Mouse (Mus musculus): ENCODE measurements around the gene Msx2. TPM values are rescaled to one million over a fixed set of nuclear protein-coding genes. Genes with fewer than 3 reads are reported as not detected.

The Msx2 gene
- 31.2 and 41.2 TPM in 2 replicates for polyA plus RNA-seq (2014; fragmentation: Nextera tagmentation; extraction: Ambion mirVana)

- peak within 1 kb of the TSS; percentile 86 for H3K4me2 ChIP-seq (ENCODE audit: low read depth, low read length)
- H3K9me3 ChIP-seq (replicated peaks; ENCODE audit: control insufficient read depth, low read length): no peaks in the 10 kb centered on the region
- H3K9ac ChIP-seq (replicated peaks; ENCODE audit: low read length): peak within 1 kb of the TSS; percentile 80
- no peaks in the 10 kb centered on the region for H3K4me1 ChIP-seq (ENCODE audit: control insufficient read depth, insufficient read depth, low read length)
- WGBS: 0% methylated on average over 38 of the region's 38 CpGs
- no peaks in the 10 kb centered on the region for H3K36me3 ChIP-seq (replicated peaks; ENCODE audit: control insufficient read depth, insufficient read depth, low read depth, low read length)
- H3K4me3 ChIP-seq (ENCODE audit: low read depth, low read length): peak within 1 kb of the TSS; percentile 69
- H3K27me3 ChIP-seq (ENCODE audit: control insufficient read depth, insufficient read depth, low read length): peaks cover 26% of the 10 kb centered on the region
- H3K27ac ChIP-seq (replicated peaks; ENCODE audit: low read depth, low read length): peak within 1 kb of the TSS; percentile 60
- ATAC-seq (replicated peaks; ENCODE audit: insufficient number of reproducible peaks, low FRiP score, low TSS enrichment, low read depth): peak; percentile 80
- DNase-seq (ENCODE audit: low spot score): peak; percentile 91
Observed at GRCm38 (mm10) chr13:53472614-53473124, at the start of gene Msx2. Msx2 (minus strand) TSS chr13:53473074.

GRCm38 (mm10) chr13:53521468-53521867, 48.6 kb upstream of the Msx2 start:
- Histone ChIP-seq H3K27ac (replicated peaks; ENCODE audit: low read depth, low read length) (no peak overlapping the region), H3K4me2 (ENCODE audit: low read depth, low read length) (no peak overlapping the region), H3K36me3 (replicated peaks; ENCODE audit: control insufficient read depth, insufficient read depth, low read depth, low read length) (no peaks in the 10 kb centered on the region), H3K27me3 (ENCODE audit: control insufficient read depth, insufficient read depth, low read length) (no peaks in the 10 kb centered on the region), H3K9ac (replicated peaks; ENCODE audit: low read length) (no peak overlapping the region), H3K4me3 (ENCODE audit: low read depth, low read length) (no peak overlapping the region), H3K4me1 (ENCODE audit: control insufficient read depth, insufficient read depth, low read length) (no peaks in the 10 kb centered on the region), H3K9me3 (replicated peaks; ENCODE audit: control insufficient read depth, low read length) (no peaks in the 10 kb centered on the region)
- no peak for ATAC-seq (replicated peaks; ENCODE audit: insufficient number of reproducible peaks, low FRiP score, low TSS enrichment, low read depth)
- 69% methylated on average over 3 of the region's 3 CpGs for WGBS
- DNase-seq (ENCODE audit: low spot score): no peak

GRCm38 (mm10) chr13:53520343-53520937, 47.6 kb upstream of the Msx2 start:
- ATAC-seq (replicated peaks; ENCODE audit: insufficient number of reproducible peaks, low FRiP score, low TSS enrichment, low read depth): no peak
- Histone ChIP-seq H3K9me3 (replicated peaks; ENCODE audit: control insufficient read depth, low read length) (no peaks in the 10 kb centered on the region), H3K27me3 (ENCODE audit: control insufficient read depth, insufficient read depth, low read length) (no peaks in the 10 kb centered on the region), H3K4me2 (ENCODE audit: low read depth, low read length) (no peak overlapping the region), H3K9ac (replicated peaks; ENCODE audit: low read length) (no peak overlapping the region), H3K27ac (replicated peaks; ENCODE audit: low read depth, low read length) (no peak overlapping the region), H3K4me1 (ENCODE audit: control insufficient read depth, insufficient read depth, low read length) (no peaks in the 10 kb centered on the region), H3K36me3 (replicated peaks; ENCODE audit: control insufficient read depth, insufficient read depth, low read depth, low read length) (no peaks in the 10 kb centered on the region), H3K4me3 (ENCODE audit: low read depth, low read length) (no peak overlapping the region)
- DNase-seq (ENCODE audit: low spot score): peak; percentile 45
- WGBS: 31% methylated on average over 12 of the region's 12 CpGs

- Histone ChIP-seq H3K36me3 (replicated peaks; ENCODE audit: control insufficient read depth, insufficient read depth, low read depth, low read length) (no peaks in the 10 kb centered on the region), H3K9ac (replicated peaks; ENCODE audit: low read length) (no peak overlapping the region), H3K4me2 (ENCODE audit: low read depth, low read length) (no peak overlapping the region), H3K9me3 (replicated peaks; ENCODE audit: control insufficient read depth, low read length) (no peaks in the 10 kb centered on the region), H3K4me3 (ENCODE audit: low read depth, low read length) (no peak overlapping the region), H3K4me1 (ENCODE audit: control insufficient read depth, insufficient read depth, low read length) (no peaks in the 10 kb centered on the region), H3K27ac (replicated peaks; ENCODE audit: low read depth, low read length) (no peak overlapping the region), H3K27me3 (ENCODE audit: control insufficient read depth, insufficient read depth, low read length) (no peaks in the 10 kb centered on the region)
- 51% methylated on average over 8 of the region's 8 CpGs for WGBS
- DNase-seq (ENCODE audit: low spot score): peak; percentile 44
- ATAC-seq (replicated peaks; ENCODE audit: insufficient number of reproducible peaks, low FRiP score, low TSS enrichment, low read depth): no peak
Observed at GRCm38 (mm10) chr13:53519727-53520126, 46.9 kb upstream of the Msx2 start.

GRCm38 (mm10) chr13:53518306-53518705, 45.4 kb upstream of the Msx2 start:
- Histone ChIP-seq H3K4me2 (ENCODE audit: low read depth, low read length) (no peak overlapping the region), H3K9ac (replicated peaks; ENCODE audit: low read length) (no peak overlapping the region), H3K9me3 (replicated peaks; ENCODE audit: control insufficient read depth, low read length) (no peaks in the 10 kb centered on the region), H3K4me3 (ENCODE audit: low read depth, low read length) (no peak overlapping the region), H3K4me1 (ENCODE audit: control insufficient read depth, insufficient read depth, low read length) (no peaks in the 10 kb centered on the region), H3K27me3 (ENCODE audit: control insufficient read depth, insufficient read depth, low read length) (no peaks in the 10 kb centered on the region), H3K36me3 (replicated peaks; ENCODE audit: control insufficient read depth, insufficient read depth, low read depth, low read length) (no peaks in the 10 kb centered on the region), H3K27ac (replicated peaks; ENCODE audit: low read depth, low read length) (no peak overlapping the region)
- 74% methylated on average over 4 of the region's 4 CpGs for WGBS
- ATAC-seq (replicated peaks; ENCODE audit: insufficient number of reproducible peaks, low FRiP score, low TSS enrichment, low read depth): no peak
- no peak for DNase-seq (ENCODE audit: low spot score)

- H3K4me1 ChIP-seq (ENCODE audit: control insufficient read depth, insufficient read depth, low read length): no peaks in the 10 kb centered on the region
- ATAC-seq (replicated peaks; ENCODE audit: insufficient number of reproducible peaks, low FRiP score, low TSS enrichment, low read depth) (no peak), DNase-seq (ENCODE audit: low spot score) (no peak)
- no peaks in the 10 kb centered on the region for H3K36me3 ChIP-seq (replicated peaks; ENCODE audit: control insufficient read depth, insufficient read depth, low read depth, low read length)
- H3K9me3 ChIP-seq (replicated peaks; ENCODE audit: control insufficient read depth, low read length): no peaks in the 10 kb centered on the region
- no peaks in the 10 kb centered on the region for H3K27me3 ChIP-seq (ENCODE audit: control insufficient read depth, insufficient read depth, low read length)
- H3K4me2 ChIP-seq (ENCODE audit: low read depth, low read length): no peak overlapping the region
- no peak overlapping the region for H3K4me3 ChIP-seq (ENCODE audit: low read depth, low read length)
- H3K9ac ChIP-seq (replicated peaks; ENCODE audit: low read length): no peak overlapping the region
- H3K27ac ChIP-seq (replicated peaks; ENCODE audit: low read depth, low read length): no peak overlapping the region
Observed at GRCm38 (mm10) chr13:53514574-53514973, 41.7 kb upstream of the Msx2 start.

- no peaks in the 10 kb centered on the region for H3K27me3 ChIP-seq (ENCODE audit: control insufficient read depth, insufficient read depth, low read length)
- no peak for DNase-seq (ENCODE audit: low spot score)
- no peaks in the 10 kb centered on the region for H3K4me1 ChIP-seq (ENCODE audit: control insufficient read depth, insufficient read depth, low read length)
- no peak overlapping the region for H3K4me3 ChIP-seq (ENCODE audit: low read depth, low read length)
- no peak overlapping the region for H3K4me2 ChIP-seq (ENCODE audit: low read depth, low read length)
- no peak overlapping the region for H3K9ac ChIP-seq (replicated peaks; ENCODE audit: low read length)
- no peaks in the 10 kb centered on the region for H3K9me3 ChIP-seq (replicated peaks; ENCODE audit: control insufficient read depth, low read length)
- no peak overlapping the region for H3K27ac ChIP-seq (replicated peaks; ENCODE audit: low read depth, low read length)
- H3K36me3 ChIP-seq (replicated peaks; ENCODE audit: control insufficient read depth, insufficient read depth, low read depth, low read length): no peaks in the 10 kb centered on the region
- WGBS: 68% methylated on average over 2 of the region's 2 CpGs
- ATAC-seq (replicated peaks; ENCODE audit: insufficient number of reproducible peaks, low FRiP score, low TSS enrichment, low read depth): no peak
Observed at GRCm38 (mm10) chr13:53511366-53511765, 38.5 kb upstream of the Msx2 start.

GRCm38 (mm10) chr13:53502406-53502805, 29.5 kb upstream of the Msx2 start:
- Histone ChIP-seq H3K36me3 (replicated peaks; ENCODE audit: control insufficient read depth, insufficient read depth, low read depth, low read length) (no peaks in the 10 kb centered on the region), H3K27ac (replicated peaks; ENCODE audit: low read depth, low read length) (no peak overlapping the region), H3K27me3 (ENCODE audit: control insufficient read depth, insufficient read depth, low read length) (no peaks in the 10 kb centered on the region), H3K4me1 (ENCODE audit: control insufficient read depth, insufficient read depth, low read length) (no peaks in the 10 kb centered on the region), H3K9ac (replicated peaks; ENCODE audit: low read length) (no peak overlapping the region), H3K9me3 (replicated peaks; ENCODE audit: control insufficient read depth, low read length) (no peaks in the 10 kb centered on the region), H3K4me2 (ENCODE audit: low read depth, low read length) (no peak overlapping the region), H3K4me3 (ENCODE audit: low read depth, low read length) (no peak overlapping the region)
- DNase-seq (ENCODE audit: low spot score) (no peak), ATAC-seq (replicated peaks; ENCODE audit: insufficient number of reproducible peaks, low FRiP score, low TSS enrichment, low read depth) (no peak)
- WGBS: 35% methylated on average over 6 of the region's 6 CpGs

Data from embryonic facial prominence, embryonic 11.5 days (tissue).